Mouse (Mus musculus): ENCODE data around the gene Atpaf2. TPM values are rescaled to one million over a fixed set of nuclear protein-coding genes. Genes with fewer than 3 reads are reported as not detected.

The Atpaf2 gene
- polyA plus RNA-seq, 1 experiment: 32.5 TPM

DNA sequence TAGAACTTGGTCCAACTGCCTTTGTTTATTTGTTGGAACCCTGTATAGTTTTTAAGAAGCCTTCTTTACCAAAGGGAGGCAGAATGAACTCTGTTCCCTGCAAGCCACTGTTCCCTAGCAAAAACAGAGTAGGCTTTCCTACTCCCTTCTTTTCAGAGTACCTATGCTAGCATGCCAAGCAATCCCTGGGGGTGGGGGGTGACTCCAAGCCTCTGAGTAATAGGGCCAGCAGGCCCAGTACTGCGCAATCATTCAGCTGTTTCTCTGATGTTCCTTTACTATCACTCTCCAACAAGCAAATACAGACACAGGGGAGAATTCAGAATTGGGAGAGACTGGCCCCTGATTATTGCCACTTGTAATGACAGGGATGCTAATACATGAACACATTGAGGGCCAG is 11.7 kb downstream of the Atpaf2 start:
- TF ChIP-seq POLR2A (IDR thresholded peaks at IDR 0.05; ENCODE audit: insufficient read length, low read depth) (no peak), TCF3 (IDR thresholded peaks at IDR 0.05; ENCODE audit: insufficient read length, low read depth) (no peak), SRF (IDR thresholded peaks at IDR 0.05; ENCODE audit: control insufficient read depth, insufficient read length, low read depth) (no peak), POLR2AphosphoS2 (IDR thresholded peaks at IDR 0.05; ENCODE audit: insufficient read length, low read depth) (no peak), MAX (IDR thresholded peaks at IDR 0.05; ENCODE audit: low read depth) (no peak), TCF12 (IDR thresholded peaks at IDR 0.05; ENCODE audit: insufficient read depth, poor library complexity, severe bottlenecking) (no peak), MYOG (IDR thresholded peaks at IDR 0.05; ENCODE audit: control insufficient read depth in 1 of 3, insufficient read depth in 1 of 3, insufficient read length in 2 of 3, low read depth in 2 of 3) (no peak), MYOD1 (IDR thresholded peaks at IDR 0.05; ENCODE audit: control insufficient read depth in 1 of 3, insufficient read length in 2 of 3, low read depth in 2 of 3) (no peak), CEBPB (IDR thresholded peaks at IDR 0.05; ENCODE audit: insufficient read depth, poor library complexity, severe bottlenecking) (no peak), REST (IDR thresholded peaks at IDR 0.05; ENCODE audit: insufficient read depth, insufficient read length) (no peak), USF1 (IDR thresholded peaks at IDR 0.05; ENCODE audit: low read depth) (no peak), E2F4 (IDR thresholded peaks at IDR 0.05; ENCODE audit: insufficient read depth) (no peak)

DNA sequence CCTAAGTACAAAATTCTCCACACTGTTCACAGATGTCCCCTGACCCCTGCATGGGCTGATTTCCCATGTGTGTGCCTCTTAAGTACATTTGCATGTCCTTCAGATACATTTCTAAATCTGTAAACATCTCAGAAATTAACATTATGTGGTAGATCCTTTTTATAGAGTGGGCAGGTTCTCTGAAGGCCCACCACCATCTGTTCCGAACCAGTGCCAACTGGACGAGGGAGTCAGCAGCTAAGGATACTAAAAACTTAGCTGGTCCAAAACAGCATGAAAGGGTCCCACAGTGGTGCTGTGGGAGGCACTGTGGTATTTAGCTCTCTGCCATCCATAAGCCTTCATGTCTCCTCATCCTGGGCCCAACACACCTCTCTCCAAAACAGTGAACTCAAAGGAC is 21.1 kb downstream of the Atpaf2 start:
- Histone ChIP-seq H3ac (ENCODE audit: control insufficient read depth, insufficient read length) (no peak overlapping the region), H3K36me3 (ENCODE audit: control insufficient read depth, insufficient read depth) (peaks cover 8% of the 10 kb centered on the region), H3K79me2 (ENCODE audit: control insufficient read depth, insufficient read depth) (no peaks in the 10 kb centered on the region), H3K4me3 (no peak overlapping the region), H3K27me3 (ENCODE audit: control insufficient read depth, insufficient read depth, insufficient read length) (no peaks in the 10 kb centered on the region), H3K4me2 (ENCODE audit: low read depth) (no peak overlapping the region)
- TF ChIP-seq MYOG (IDR thresholded peaks at IDR 0.05; ENCODE audit: control insufficient read depth in 1 of 3, insufficient read depth in 1 of 3, insufficient read length in 2 of 3, low read depth in 2 of 3) (no peak), TCF12 (IDR thresholded peaks at IDR 0.05; ENCODE audit: insufficient read depth, poor library complexity, severe bottlenecking) (no peak), MYOD1 (IDR thresholded peaks at IDR 0.05; ENCODE audit: control insufficient read depth in 1 of 3, insufficient read length in 2 of 3, low read depth in 2 of 3) (no peak), USF1 (IDR thresholded peaks at IDR 0.05; ENCODE audit: low read depth) (no peak), POLR2A (IDR thresholded peaks at IDR 0.05; ENCODE audit: insufficient read length, low read depth) (no peak), REST (IDR thresholded peaks at IDR 0.05; ENCODE audit: insufficient read depth, insufficient read length) (no peak), POLR2AphosphoS2 (IDR thresholded peaks at IDR 0.05; ENCODE audit: insufficient read length, low read depth) (no peak), TCF3 (IDR thresholded peaks at IDR 0.05; ENCODE audit: insufficient read length, low read depth) (no peak), SRF (IDR thresholded peaks at IDR 0.05; ENCODE audit: control insufficient read depth, insufficient read length, low read depth) (no peak), CEBPB (IDR thresholded peaks at IDR 0.05; ENCODE audit: insufficient read depth, poor library complexity, severe bottlenecking) (no peak), E2F4 (IDR thresholded peaks at IDR 0.05; ENCODE audit: insufficient read depth) (no peak), MAX (IDR thresholded peaks at IDR 0.05; ENCODE audit: low read depth) (no peak)

More for the DNA sequence above, 11.7 kb downstream of the Atpaf2 start:
- H3K4me3 ChIP-seq: no peak overlapping the region
- peaks cover 37% of the 10 kb centered on the region for H3K36me3 ChIP-seq (ENCODE audit: control insufficient read depth, insufficient read depth)
- H3K79me2 ChIP-seq (ENCODE audit: control insufficient read depth, insufficient read depth): peaks cover under 1% of the 10 kb centered on the region
- H3K4me2 ChIP-seq (ENCODE audit: low read depth): no peak overlapping the region
- no peak overlapping the region for H3ac ChIP-seq (ENCODE audit: control insufficient read depth, insufficient read length)
- H3K27me3 ChIP-seq (ENCODE audit: control insufficient read depth, insufficient read depth, insufficient read length): no peaks in the 10 kb centered on the region

DNA sequence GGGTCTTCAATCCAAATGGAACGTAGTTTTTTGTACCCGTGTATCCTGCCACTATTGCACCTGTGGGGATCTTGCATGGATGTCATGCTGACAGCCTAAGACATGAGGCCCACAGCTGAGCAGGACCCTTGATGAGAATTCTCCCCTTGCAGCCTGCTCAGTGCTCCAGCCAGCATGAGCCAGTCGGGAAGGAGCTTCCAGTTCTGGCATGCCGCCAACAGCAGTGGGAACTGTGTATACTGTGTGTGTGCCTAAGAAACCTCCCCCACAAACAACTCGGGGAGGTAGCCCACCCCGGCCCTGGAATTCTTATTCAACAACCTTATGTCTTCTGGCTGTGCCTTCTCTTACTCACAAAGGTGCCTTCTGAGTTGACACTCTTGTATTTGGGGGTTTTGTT is 21.7 kb downstream of the Atpaf2 start:
- Histone ChIP-seq H3K27me3 (ENCODE audit: control insufficient read depth, insufficient read depth, insufficient read length) (no peaks in the 10 kb centered on the region), H3K79me2 (ENCODE audit: control insufficient read depth, insufficient read depth) (no peaks in the 10 kb centered on the region), H3K4me2 (ENCODE audit: low read depth) (no peak overlapping the region), H3ac (ENCODE audit: control insufficient read depth, insufficient read length) (no peak overlapping the region), H3K4me3 (no peak overlapping the region), H3K36me3 (ENCODE audit: control insufficient read depth, insufficient read depth) (peaks cover 5% of the 10 kb centered on the region)
- TF ChIP-seq MAX (IDR thresholded peaks at IDR 0.05; ENCODE audit: low read depth) (no peak), TCF12 (IDR thresholded peaks at IDR 0.05; ENCODE audit: insufficient read depth, poor library complexity, severe bottlenecking) (no peak), USF1 (IDR thresholded peaks at IDR 0.05; ENCODE audit: low read depth) (no peak), E2F4 (IDR thresholded peaks at IDR 0.05; ENCODE audit: insufficient read depth) (no peak), CEBPB (IDR thresholded peaks at IDR 0.05; ENCODE audit: insufficient read depth, poor library complexity, severe bottlenecking) (no peak), REST (IDR thresholded peaks at IDR 0.05; ENCODE audit: insufficient read depth, insufficient read length) (no peak), MYOG (IDR thresholded peaks at IDR 0.05; ENCODE audit: control insufficient read depth in 1 of 3, insufficient read depth in 1 of 3, insufficient read length in 2 of 3, low read depth in 2 of 3) (no peak), MYOD1 (IDR thresholded peaks at IDR 0.05; ENCODE audit: control insufficient read depth in 1 of 3, insufficient read length in 2 of 3, low read depth in 2 of 3) (no peak), TCF3 (IDR thresholded peaks at IDR 0.05; ENCODE audit: insufficient read length, low read depth) (no peak), SRF (IDR thresholded peaks at IDR 0.05; ENCODE audit: control insufficient read depth, insufficient read length, low read depth) (no peak), POLR2A (IDR thresholded peaks at IDR 0.05; ENCODE audit: insufficient read length, low read depth) (no peak), POLR2AphosphoS2 (IDR thresholded peaks at IDR 0.05; ENCODE audit: insufficient read length, low read depth) (no peak)

DNA sequence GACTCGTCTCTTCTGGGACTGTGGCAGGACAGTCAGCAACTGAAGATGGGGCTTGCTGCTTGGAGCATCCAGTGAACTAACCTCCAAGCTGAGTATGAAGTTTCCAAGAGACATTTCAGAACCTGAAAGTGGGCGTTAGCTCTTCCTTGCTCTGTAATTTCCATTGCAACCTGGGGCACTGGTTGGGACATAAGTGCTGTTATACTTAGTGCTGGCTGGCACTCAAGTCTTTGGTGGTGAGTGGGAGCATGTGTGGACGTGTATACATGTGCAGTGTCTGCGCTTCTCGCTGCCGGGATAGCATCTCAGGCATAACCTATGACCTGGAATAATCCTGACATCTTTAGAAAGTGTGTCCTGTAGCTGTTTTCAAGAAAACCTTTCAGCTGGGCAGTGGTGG is 26.9 kb downstream of the Atpaf2 start:
- no peaks in the 10 kb centered on the region for H3K79me2 ChIP-seq (ENCODE audit: control insufficient read depth, insufficient read depth)
- H3K27me3 ChIP-seq (ENCODE audit: control insufficient read depth, insufficient read depth, insufficient read length): no peaks in the 10 kb centered on the region
- H3K4me3 ChIP-seq: no peak overlapping the region
- no peak overlapping the region for H3ac ChIP-seq (ENCODE audit: control insufficient read depth, insufficient read length)
- no peaks in the 10 kb centered on the region for H3K36me3 ChIP-seq (ENCODE audit: control insufficient read depth, insufficient read depth)
- TF ChIP-seq MYOD1 (IDR thresholded peaks at IDR 0.05; ENCODE audit: control insufficient read depth in 1 of 3, insufficient read length in 2 of 3, low read depth in 2 of 3) (no peak), MAX (IDR thresholded peaks at IDR 0.05; ENCODE audit: low read depth) (no peak), MYOG (IDR thresholded peaks at IDR 0.05; ENCODE audit: control insufficient read depth in 1 of 3, insufficient read depth in 1 of 3, insufficient read length in 2 of 3, low read depth in 2 of 3) (no peak), USF1 (IDR thresholded peaks at IDR 0.05; ENCODE audit: low read depth) (no peak), SRF (IDR thresholded peaks at IDR 0.05; ENCODE audit: control insufficient read depth, insufficient read length, low read depth) (no peak), CEBPB (IDR thresholded peaks at IDR 0.05; ENCODE audit: insufficient read depth, poor library complexity, severe bottlenecking) (no peak), TCF12 (IDR thresholded peaks at IDR 0.05; ENCODE audit: insufficient read depth, poor library complexity, severe bottlenecking) (no peak), POLR2AphosphoS2 (IDR thresholded peaks at IDR 0.05; ENCODE audit: insufficient read length, low read depth) (no peak), E2F4 (IDR thresholded peaks at IDR 0.05; ENCODE audit: insufficient read depth) (no peak), POLR2A (IDR thresholded peaks at IDR 0.05; ENCODE audit: insufficient read length, low read depth) (no peak), TCF3 (IDR thresholded peaks at IDR 0.05; ENCODE audit: insufficient read length, low read depth) (no peak), REST (IDR thresholded peaks at IDR 0.05; ENCODE audit: insufficient read depth, insufficient read length) (no peak)
- no peak overlapping the region for H3K4me2 ChIP-seq (ENCODE audit: low read depth)

All from myocyte (in vitro differentiated cells).